Mouse (Mus musculus) liver, embryonic 15.5 days (tissue): Measurements from ENCODE around the gene Timm17a. TPM values are rescaled to one million over a fixed set of nuclear protein-coding genes. Genes with fewer than 3 reads are reported as not detected.

Source experiments
- ATAC-seq: fragments of 200-750 bp; cut with Nextera tagmentation; 2 replicates; pipeline ENCODE4 v1.8.0; 2017; ENCODE audit warnings: moderate number of reproducible peaks, mild to moderate bottlenecking, moderate library complexity; ENCODE audit not compliant: insufficient read depth
- H3K27ac ChIP-seq: fragments of 300-500 bp; sonication (generic); replicated peaks from 2 replicates; pipeline ENCODE4 v1.5.1; 2015; ENCODE audit warnings: mild to moderate bottlenecking, inconsistent platforms
- H3K27me3 ChIP-seq: fragments of 300-500 bp; sonication (generic); 2 replicates; pipeline ENCODE4 v1.6.1; 2015; ENCODE audit warnings: mild to moderate bottlenecking, inconsistent platforms
- H3K36me3 ChIP-seq: fragments of 300-500 bp; sonication (generic); replicated peaks from 2 replicates; pipeline ENCODE4 v1.6.1; 2015; ENCODE audit warnings: moderate library complexity, mild to moderate bottlenecking, inconsistent platforms
- H3K4me1 ChIP-seq: fragments of 300-500 bp; sonication (generic); replicated peaks from 2 replicates; pipeline ENCODE4 v1.6.1; 2015; ENCODE audit warnings: inconsistent platforms
- H3K4me2 ChIP-seq: fragments of 300-500 bp; sonication (generic); 2 replicates; pipeline ENCODE4 v1.6.1; 2015; ENCODE audit warnings: moderate library complexity, mild to moderate bottlenecking, inconsistent platforms
- H3K4me3 ChIP-seq: fragments of 300-500 bp; sonication (generic); replicated peaks from 2 replicates; pipeline ENCODE4 v1.5.1; 2015; ENCODE audit warnings: mild to moderate bottlenecking, inconsistent platforms
- H3K9ac ChIP-seq: fragments of 300-500 bp; sonication (generic); 2 replicates; pipeline ENCODE4 v1.6.1; 2015; ENCODE audit warnings: moderate library complexity, mild to moderate bottlenecking, inconsistent platforms
- H3K9me3 ChIP-seq: fragments of 300-500 bp; sonication (generic); replicated peaks from 2 replicates; pipeline ENCODE4 v1.6.1; 2016; ENCODE audit warnings: inconsistent platforms
- WGBS: fragments of 180-500 bp; shearing (Covaris S2); methylation state at CpG from one replicate; pipeline ENCODE4 v1.1.7; 2015; ENCODE audit warnings: mixed read lengths; ENCODE audit not compliant: insufficient replicate concordance; 5-methylcytosine and 5-hydroxymethylcytosine counted together
- polyA plus RNA-seq: library from polyadenylated mRNA; unstranded; fragments of >200 nt; fragmentation: Nextera tagmentation; extraction: Ambion mirVana; gene quantifications from 2 replicates; pipeline ENCODE4 v1.2.1, GENCODE M21; 2015

The Timm17a gene
- polyA plus RNA-seq, 1 experiment from 2014 or later = 113 TPM

DNA sequence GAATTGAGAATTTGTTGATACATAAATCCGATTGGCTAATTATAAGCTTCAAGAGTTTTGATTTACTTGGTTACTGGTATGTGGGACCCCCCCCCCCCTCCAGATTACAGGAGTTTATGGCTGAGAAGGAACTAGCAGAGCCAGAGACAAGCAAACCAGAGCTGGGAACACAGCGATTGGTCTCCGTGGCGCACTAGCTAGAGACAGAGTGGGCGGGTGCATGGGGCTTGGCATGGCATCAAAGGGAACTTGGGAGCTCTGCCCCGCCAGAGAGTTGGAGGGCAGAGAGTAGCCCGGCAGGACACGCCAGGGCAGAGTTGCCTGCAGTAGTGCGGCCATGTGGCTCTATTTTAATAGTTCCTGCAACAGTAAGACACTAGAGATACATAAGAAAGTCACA, 32.9 kb downstream of the Timm17a start:
- H3K4me2 ChIP-seq = no peak overlapping the region
- WGBS = 74% methylated on average over 9 of the region's 9 CpGs
- H3K9me3 ChIP-seq = no peaks in the 10 kb centered on the region
- H3K9ac ChIP-seq = no peak overlapping the region
- peaks cover 30% of the 10 kb centered on the region for H3K36me3 ChIP-seq
- H3K27ac ChIP-seq = no peak overlapping the region
- no peak overlapping the region for H3K4me3 ChIP-seq
- ATAC-seq = no peak
- peaks cover 11% of the 10 kb centered on the region for H3K27me3 ChIP-seq
- H3K4me1 ChIP-seq = peaks cover 25% of the 10 kb centered on the region

DNA sequence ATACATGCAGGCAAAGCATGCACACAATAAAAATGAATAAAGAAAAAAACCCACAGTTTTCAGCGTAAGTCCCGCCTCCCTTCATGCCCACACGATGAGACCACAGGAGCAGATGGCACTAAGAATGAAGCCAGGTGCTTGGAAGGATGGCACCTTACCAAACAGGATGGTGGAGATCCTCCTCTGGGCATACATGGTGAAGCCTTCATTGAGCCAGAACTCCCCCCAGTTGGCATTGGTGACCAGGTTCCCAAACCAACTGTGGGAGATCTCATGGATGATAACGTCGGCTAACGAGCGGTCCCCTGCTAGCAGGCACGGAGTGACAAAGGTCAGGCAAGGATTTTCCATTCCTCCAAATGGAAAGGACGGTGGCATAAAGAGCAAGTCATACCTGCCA, 42.2 kb downstream of the Timm17a start:
- no peak overlapping the region for H3K4me2 ChIP-seq
- no peak overlapping the region for H3K4me3 ChIP-seq
- no peaks in the 10 kb centered on the region for H3K27me3 ChIP-seq
- no peak overlapping the region for H3K27ac ChIP-seq
- H3K9me3 ChIP-seq = no peaks in the 10 kb centered on the region
- ATAC-seq = no peak
- no peak overlapping the region for H3K9ac ChIP-seq
- WGBS = 78% methylated on average over 9 of the region's 9 CpGs
- H3K36me3 ChIP-seq = peaks cover 18% of the 10 kb centered on the region
- peaks cover 8% of the 10 kb centered on the region; the same call in 1 of the 2 replicates for H3K4me1 ChIP-seq

- H3K9ac ChIP-seq = no peak overlapping the region
- H3K4me2 ChIP-seq = no peak overlapping the region
- H3K4me1 ChIP-seq = peaks cover 14% of the 10 kb centered on the region; the same call in 1 of the 2 replicates
- no peak overlapping the region for H3K27ac ChIP-seq
- H3K27me3 ChIP-seq = no peaks in the 10 kb centered on the region
- ATAC-seq = no peak
- no peaks in the 10 kb centered on the region for H3K9me3 ChIP-seq
- 20% methylated on average over 10 of the region's 10 CpGs for WGBS
- no peak overlapping the region for H3K4me3 ChIP-seq
- peaks cover 34% of the 10 kb centered on the region for H3K36me3 ChIP-seq
Measured at GRCm38 (mm10) chr1:135267663-135268446, 45.7 kb downstream of the Timm17a start.

DNA sequence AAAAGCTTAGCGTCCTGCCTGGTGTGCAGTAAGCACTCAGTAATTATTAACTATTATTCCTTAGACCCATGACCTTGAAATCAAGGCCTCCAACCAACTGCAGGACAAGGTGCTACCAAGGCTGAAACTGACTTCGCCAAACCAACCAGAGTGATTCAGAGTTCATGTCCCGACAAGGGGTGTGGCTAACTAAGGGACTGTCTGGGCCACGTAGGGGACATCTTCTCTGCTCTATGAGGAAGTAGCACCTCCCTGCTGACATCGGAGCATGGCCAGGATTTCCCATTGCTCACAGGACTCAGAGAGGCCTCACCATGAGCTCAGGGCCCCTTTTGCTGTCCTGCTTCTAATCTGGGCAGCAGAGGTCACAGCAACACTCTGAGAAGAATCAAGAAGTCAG, 47.7 kb downstream of the Timm17a start:
- no peaks in the 10 kb centered on the region for H3K9me3 ChIP-seq
- WGBS = 41% methylated on average over 5 of the region's 5 CpGs

DNA sequence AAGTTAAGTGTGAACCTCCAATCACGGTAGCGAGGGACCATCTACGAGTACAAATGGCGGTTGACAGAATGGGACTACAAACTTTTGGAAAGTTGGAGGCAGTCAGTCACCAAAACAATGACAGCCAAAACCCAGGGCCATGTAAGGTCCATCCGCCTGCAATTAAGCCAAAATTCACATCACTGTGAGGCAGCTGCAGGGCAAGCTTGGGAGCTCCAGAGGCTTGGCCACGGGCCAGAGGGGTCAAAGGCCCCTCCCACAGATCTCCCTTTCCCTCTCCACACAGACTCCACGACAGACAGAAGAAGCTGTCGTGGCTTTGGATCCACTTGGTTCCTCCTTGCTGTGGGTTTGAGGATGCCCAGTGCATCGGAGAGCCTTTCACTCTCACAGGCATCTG, 50.3 kb downstream of the Timm17a start:
- Histone ChIP-seq H3K36me3 (peaks cover 32% of the 10 kb centered on the region), H3K27ac (no peak overlapping the region), H3K9ac (no peak overlapping the region), H3K9me3 (no peaks in the 10 kb centered on the region), H3K4me3 (no peak overlapping the region), H3K4me2 (no peak overlapping the region), H3K4me1 (peaks cover 20% of the 10 kb centered on the region), H3K27me3 (peaks cover 1% of the 10 kb centered on the region; the same call in 1 of the 2 replicates)
- WGBS = 70% methylated on average over 9 of the region's 9 CpGs
- no peak for ATAC-seq

More for the DNA sequence above, 47.7 kb downstream of the Timm17a start:
- Histone ChIP-seq H3K27me3 (no peaks in the 10 kb centered on the region), H3K36me3 (peaks cover 32% of the 10 kb centered on the region), H3K9ac (no peak overlapping the region), H3K4me3 (no peak overlapping the region), H3K27ac (no peak overlapping the region), H3K4me2 (no peak overlapping the region), H3K4me1 (peaks cover 14% of the 10 kb centered on the region; the same call in 1 of the 2 replicates)
- no peak for ATAC-seq

DNA sequence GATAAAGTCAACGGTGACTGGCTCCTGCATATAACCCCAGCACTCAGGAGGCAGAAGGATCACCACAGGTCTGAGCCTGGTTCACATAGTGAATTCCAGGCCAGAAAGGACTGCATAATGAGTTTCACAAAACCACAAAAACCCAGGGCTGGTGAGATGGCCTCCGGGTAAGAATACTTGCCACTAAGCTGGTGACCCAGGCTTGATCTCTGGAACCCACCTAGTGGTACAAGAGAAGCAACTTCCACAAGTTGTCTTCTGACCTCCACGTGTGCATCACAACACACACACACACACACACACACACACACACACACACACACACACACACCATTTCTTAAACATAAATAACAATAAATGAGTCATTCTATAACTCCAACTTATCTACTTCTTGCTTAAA, 51.2 kb downstream of the Timm17a start:
- H3K4me2 ChIP-seq = no peak overlapping the region
- WGBS = 73% methylated on average over 3 of the region's 3 CpGs
- peaks cover 9% of the 10 kb centered on the region; the same call in 1 of the 2 replicates for H3K27me3 ChIP-seq
- no peak overlapping the region for H3K9ac ChIP-seq
- no peak for ATAC-seq
- H3K4me1 ChIP-seq = peaks cover 12% of the 10 kb centered on the region
- H3K9me3 ChIP-seq = no peaks in the 10 kb centered on the region
- peaks cover 32% of the 10 kb centered on the region for H3K36me3 ChIP-seq
- H3K4me3 ChIP-seq = no peak overlapping the region
- no peak overlapping the region for H3K27ac ChIP-seq

GRCm38 (mm10) chr1:135260931-135261330, 52.6 kb downstream of the Timm17a start:
- Histone ChIP-seq H3K27ac (no peak overlapping the region), H3K4me2 (no peak overlapping the region), H3K4me1 (peaks cover 8% of the 10 kb centered on the region), H3K27me3 (peaks cover 20% of the 10 kb centered on the region; the same call in 1 of the 2 replicates), H3K36me3 (peaks cover 26% of the 10 kb centered on the region), H3K9ac (no peak overlapping the region), H3K9me3 (no peaks in the 10 kb centered on the region), H3K4me3 (no peak overlapping the region)
- 61% methylated on average over 6 of the region's 6 CpGs for WGBS
- ATAC-seq = no peak

GRCm38 (mm10) chr1:135259128-135259436, 54.5 kb downstream of the Timm17a start:
- peak overlapping the region; percentile 57 for H3K27ac ChIP-seq
- peaks cover 6% of the 10 kb centered on the region for H3K4me1 ChIP-seq
- H3K4me2 ChIP-seq = peak overlapping the region; percentile 68
- H3K9ac ChIP-seq = no peak overlapping the region
- peak; percentile 60 for ATAC-seq
- peaks cover 20% of the 10 kb centered on the region; the same call in 1 of the 2 replicates for H3K27me3 ChIP-seq
- H3K36me3 ChIP-seq = peaks cover 15% of the 10 kb centered on the region; the same call in 1 of the 2 replicates
- H3K9me3 ChIP-seq = no peaks in the 10 kb centered on the region
- peak overlapping the region; percentile 34 for H3K4me3 ChIP-seq
- WGBS = 0% methylated on average over 10 of the region's 10 CpGs

DNA sequence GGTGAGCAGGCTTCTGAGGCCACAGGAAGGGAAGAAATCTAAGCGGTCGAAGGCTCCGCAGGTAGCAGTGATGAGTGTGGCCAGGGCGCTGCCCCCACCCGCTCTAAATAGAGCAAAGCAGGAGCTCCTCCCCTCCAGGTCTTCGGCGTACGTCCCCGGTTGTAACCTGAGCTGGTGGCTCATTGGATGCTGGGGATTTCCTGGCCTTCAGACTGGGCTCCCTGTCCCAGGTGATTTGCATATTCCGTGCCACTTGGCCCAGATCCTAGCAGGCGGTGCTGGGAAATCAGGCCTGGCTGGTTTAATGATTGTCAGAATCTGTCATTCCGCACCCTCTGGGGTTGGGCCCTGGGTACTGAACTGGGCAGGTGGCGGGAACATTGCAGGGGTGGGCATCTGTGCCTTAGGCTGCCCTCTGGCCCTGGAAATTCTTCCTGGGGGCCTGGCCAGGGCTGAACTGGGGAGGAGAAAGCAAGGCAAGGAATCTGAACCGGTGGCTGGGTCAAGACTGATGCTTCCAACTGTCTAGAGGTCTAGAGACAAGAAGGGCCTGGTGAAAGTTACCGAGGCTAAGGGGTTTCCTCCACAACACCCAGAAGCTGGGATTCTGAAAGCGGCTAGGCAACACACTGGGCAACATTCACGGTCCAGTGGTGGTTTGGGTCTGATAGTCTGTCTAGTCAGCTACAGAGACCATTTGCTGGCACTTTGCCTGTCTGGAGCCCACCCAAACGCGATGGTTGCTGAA, 55.0 kb downstream of the Timm17a start, which contains the start of gene Elf3:
Elf3 (minus strand) TSS at position 189 of the 748 bp plus-strand sequence.
- H3K4me3 ChIP-seq = peak within 1 kb of the TSS; percentile 34
- peak within 1 kb of the TSS; percentile 57 for H3K27ac ChIP-seq
- peaks cover 11% of the 10 kb centered on the region; the same call in 1 of the 2 replicates for H3K36me3 ChIP-seq
- peak; percentile 75 for ATAC-seq
- H3K4me1 ChIP-seq = peaks cover 6% of the 10 kb centered on the region
- H3K4me2 ChIP-seq = peak within 1 kb of the TSS; percentile 68
- H3K9me3 ChIP-seq = no peaks in the 10 kb centered on the region
- 30% methylated on average over 19 of the region's 19 CpGs for WGBS
- H3K27me3 ChIP-seq = peaks cover 20% of the 10 kb centered on the region; the same call in 1 of the 2 replicates
- no peak within 1 kb of the TSS for H3K9ac ChIP-seq

DNA sequence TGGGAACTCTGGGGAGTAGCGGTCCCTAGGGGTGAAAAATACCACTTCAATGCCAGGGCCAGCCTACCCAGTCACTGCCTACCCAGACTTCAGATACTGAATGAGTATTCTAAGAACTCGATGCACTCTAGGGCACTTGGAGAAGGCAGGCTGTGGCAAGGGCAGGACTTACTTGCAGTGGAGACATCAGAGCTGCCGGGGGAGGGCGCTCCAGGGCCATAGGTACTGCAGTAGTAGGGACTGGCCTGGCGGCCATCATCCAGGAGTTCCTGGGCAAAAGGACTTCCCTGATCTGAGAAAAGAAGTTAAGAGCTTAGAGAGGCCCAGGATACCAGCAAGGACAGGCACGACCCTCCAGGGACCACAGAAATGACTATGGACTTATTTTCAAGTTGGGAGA, 57.3 kb downstream of the Timm17a start:
- ATAC-seq = no peak
- peaks cover 23% of the 10 kb centered on the region for H3K4me1 ChIP-seq
- no peaks in the 10 kb centered on the region for H3K9me3 ChIP-seq
- no peak overlapping the region for H3K9ac ChIP-seq
- no peak overlapping the region for H3K27ac ChIP-seq
- no peak overlapping the region for H3K4me3 ChIP-seq
- 69% methylated on average over 6 of the region's 6 CpGs for WGBS
- H3K36me3 ChIP-seq = no peaks in the 10 kb centered on the region
- peaks cover 20% of the 10 kb centered on the region; the same call in 1 of the 2 replicates for H3K27me3 ChIP-seq
- H3K4me2 ChIP-seq = no peak overlapping the region

DNA sequence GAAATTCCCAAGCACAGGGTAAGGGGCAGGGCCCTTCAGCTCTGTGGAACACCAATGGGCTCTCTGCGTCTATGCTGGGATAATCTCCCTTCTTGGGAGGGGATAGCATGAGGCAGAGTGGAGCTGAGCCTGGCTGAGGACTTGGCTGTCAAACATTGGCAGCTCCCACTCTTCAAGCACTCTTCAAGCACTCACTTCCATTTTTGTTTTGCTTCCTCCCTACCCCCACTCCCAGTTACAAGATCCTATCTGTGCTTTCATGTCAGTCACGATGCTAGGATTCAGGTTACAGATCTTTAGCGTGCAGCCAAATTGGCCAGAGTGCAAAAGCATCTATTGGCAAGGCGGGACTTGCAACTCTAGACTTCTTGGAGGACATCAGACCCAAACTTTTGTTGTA, 60.7 kb downstream of the Timm17a start:
- Histone ChIP-seq H3K36me3 (no peaks in the 10 kb centered on the region), H3K9ac (no peak overlapping the region), H3K9me3 (no peaks in the 10 kb centered on the region), H3K27ac (no peak overlapping the region), H3K4me2 (no peak overlapping the region), H3K4me1 (peaks cover 51% of the 10 kb centered on the region), H3K27me3 (peaks cover 26% of the 10 kb centered on the region), H3K4me3 (no peak overlapping the region)
- 50% methylated on average over 4 of the region's 4 CpGs for WGBS
- ATAC-seq = no peak
